Mouse (Mus musculus) hindbrain, embryonic 15.5 days (tissue): Measurements from ENCODE around the gene Nlrx1. TPM values are rescaled to one million over a fixed set of nuclear protein-coding genes. Genes with fewer than 3 reads are reported as not detected.

Experiments used
- ATAC-seq: fragments of 200-750 bp; cut with Nextera tagmentation; 2 replicates; pipeline ENCODE4 v1.8.0; 2017; ENCODE audit warnings: low read depth, moderate number of reproducible peaks, moderate TSS enrichment; ENCODE audit not compliant: low FRiP score
- H3K27ac ChIP-seq: fragments of 300-500 bp; sonication (generic); replicated peaks from 2 replicates; pipeline ENCODE4 v1.5.1; 2015; ENCODE audit warnings: mild to moderate bottlenecking, inconsistent platforms
- H3K27me3 ChIP-seq: fragments of 300-500 bp; sonication (generic); 2 replicates; pipeline ENCODE4 v1.6.1; 2015; ENCODE audit warnings: control low read depth, inconsistent platforms
- H3K36me3 ChIP-seq: fragments of 300-500 bp; sonication (generic); 2 replicates; pipeline ENCODE4 v1.6.1; 2015; ENCODE audit warnings: control low read depth, inconsistent platforms
- H3K4me1 ChIP-seq: fragments of 300-500 bp; sonication (generic); replicated peaks from 2 replicates; pipeline ENCODE4 v1.6.1; 2015; ENCODE audit warnings: control low read depth, inconsistent platforms
- H3K4me2 ChIP-seq: fragments of 300-500 bp; sonication (generic); 2 replicates; pipeline ENCODE4 v1.6.1; 2015; ENCODE audit warnings: moderate library complexity, mild to moderate bottlenecking, inconsistent platforms
- H3K4me3 ChIP-seq: fragments of 300-500 bp; sonication (generic); 2 replicates; pipeline ENCODE4 v1.5.1; 2015; ENCODE audit warnings: mild to moderate bottlenecking, inconsistent platforms
- H3K9ac ChIP-seq: fragments of 300-500 bp; sonication (generic); 2 replicates; pipeline ENCODE4 v1.6.1; 2015; ENCODE audit warnings: inconsistent platforms
- H3K9me3 ChIP-seq: fragments of 300-500 bp; sonication (generic); 2 replicates; pipeline ENCODE4 v1.6.1; 2016; ENCODE audit warnings: control low read depth, inconsistent platforms
- WGBS: fragments of 180-500 bp; shearing (Covaris S2); methylation state at CpG from one replicate; pipeline ENCODE4 v1.1.7; 2015; 5-methylcytosine and 5-hydroxymethylcytosine counted together
- polyA plus RNA-seq: library from polyadenylated mRNA; unstranded; fragments of >200 nt; fragmentation: Nextera tagmentation; extraction: Ambion mirVana; gene quantifications from 2 replicates; pipeline ENCODE4 v1.2.1, GENCODE M21; 2015

Nlrx1 gene
- 4.1 and 5.9 TPM in 2 replicates for polyA plus RNA-seq

GRCm38 (mm10) chr9:44268432-44268831 is at the start of gene Nlrx1:
Nlrx1 (minus strand) TSS chr9:44268599.
- WGBS: 82% methylated on average over 6 of the region's 6 CpGs

GRCm38 (mm10) chr9:44317452-44317851 is 49.1 kb upstream of the Nlrx1 start:
- peaks cover 39% of the 10 kb centered on the region for H3K4me1 ChIP-seq
- H3K27ac ChIP-seq: no peak overlapping the region
- no peak overlapping the region for H3K4me3 ChIP-seq
- no peaks in the 10 kb centered on the region for H3K27me3 ChIP-seq
- ATAC-seq: no peak
- peak overlapping the region; percentile 86 for H3K4me2 ChIP-seq
- peaks cover 35% of the 10 kb centered on the region for H3K36me3 ChIP-seq
- H3K9me3 ChIP-seq: no peaks in the 10 kb centered on the region
- no peak overlapping the region for H3K9ac ChIP-seq
- WGBS: 71% methylated on average over 4 of the region's 4 CpGs

More at GRCm38 (mm10) chr9:44268432-44268831, at the start of gene Nlrx1:
- peak within 1 kb of the TSS; percentile 52 for H3K27ac ChIP-seq
- H3K27me3 ChIP-seq: no peaks in the 10 kb centered on the region
- 0 out of 2 replicates have a peak, but pooled peaks have one; percentile 9 for ATAC-seq
- H3K4me1 ChIP-seq: peaks cover 28% of the 10 kb centered on the region
- H3K9ac ChIP-seq: peak within 1 kb of the TSS; percentile 43
- H3K4me2 ChIP-seq: peak within 1 kb of the TSS; percentile 58
- peak within 1 kb of the TSS; percentile 36 for H3K4me3 ChIP-seq
- H3K36me3 ChIP-seq: no peaks in the 10 kb centered on the region
- H3K9me3 ChIP-seq: no peaks in the 10 kb centered on the region

GRCm38 (mm10) chr9:44314910-44315309 is 46.5 kb upstream of the Nlrx1 start:
- Histone ChIP-seq H3K4me1 (peaks cover 33% of the 10 kb centered on the region), H3K4me3 (no peak overlapping the region), H3K9ac (no peak overlapping the region), H3K27me3 (no peaks in the 10 kb centered on the region), H3K36me3 (peaks cover 40% of the 10 kb centered on the region), H3K27ac (no peak overlapping the region), H3K9me3 (no peaks in the 10 kb centered on the region), H3K4me2 (no peak overlapping the region)
- WGBS: 93% methylated on average over 18 of the region's 18 CpGs
- no peak for ATAC-seq

GRCm38 (mm10) chr9:44314257-44314547 is 45.8 kb upstream of the Nlrx1 start:
- Histone ChIP-seq H3K4me3 (no peak overlapping the region), H3K27ac (no peak overlapping the region), H3K9me3 (no peaks in the 10 kb centered on the region), H3K27me3 (no peaks in the 10 kb centered on the region), H3K36me3 (peaks cover 40% of the 10 kb centered on the region), H3K9ac (no peak overlapping the region), H3K4me1 (peaks cover 30% of the 10 kb centered on the region), H3K4me2 (no peak overlapping the region)
- WGBS: 67% methylated on average over 4 of the region's 4 CpGs
- ATAC-seq: no peak

- no peak overlapping the region for H3K4me3 ChIP-seq
- H3K4me2 ChIP-seq: no peak overlapping the region
- H3K9me3 ChIP-seq: no peaks in the 10 kb centered on the region
- no peak overlapping the region for H3K9ac ChIP-seq
- H3K4me1 ChIP-seq: peaks cover 24% of the 10 kb centered on the region
- no peaks in the 10 kb centered on the region for H3K27me3 ChIP-seq
- no peak for ATAC-seq
- no peak overlapping the region for H3K27ac ChIP-seq
- peaks cover 40% of the 10 kb centered on the region for H3K36me3 ChIP-seq
- WGBS: 63% methylated on average over 19 of the region's 19 CpGs
Measured at GRCm38 (mm10) chr9:44313476-44314256, 45.3 kb upstream of the Nlrx1 start.

GRCm38 (mm10) chr9:44311136-44312134 is 43.0 kb upstream of the Nlrx1 start:
- Histone ChIP-seq H3K36me3 (peaks cover 40% of the 10 kb centered on the region), H3K9ac (no peak overlapping the region), H3K4me2 (peak overlapping the region; percentile 0; the same call in 1 of the 2 replicates), H3K4me3 (no peak overlapping the region), H3K27me3 (no peaks in the 10 kb centered on the region), H3K9me3 (no peaks in the 10 kb centered on the region), H3K4me1 (0 out of 2 replicates have a peak, but pooled peaks cover 5% of the 10 kb centered on the region), H3K27ac (peak overlapping the region; percentile 31)
- WGBS: 9% methylated on average over 27 of the region's 27 CpGs
- ATAC-seq: no peak

GRCm38 (mm10) chr9:44310750-44311135 is 42.3 kb upstream of the Nlrx1 start:
- ATAC-seq: no peak
- WGBS: 29% methylated on average over 10 of the region's 10 CpGs

GRCm38 (mm10) chr9:44309756-44310155 is 41.4 kb upstream of the Nlrx1 start:
- no peak overlapping the region for H3K9ac ChIP-seq
- no peaks in the 10 kb centered on the region for H3K9me3 ChIP-seq
- H3K4me3 ChIP-seq: no peak overlapping the region
- H3K4me1 ChIP-seq: peaks cover 7% of the 10 kb centered on the region
- ATAC-seq: no peak
- H3K27ac ChIP-seq: no peak overlapping the region
- H3K36me3 ChIP-seq: peaks cover 26% of the 10 kb centered on the region
- H3K4me2 ChIP-seq: no peak overlapping the region
- WGBS: 66% methylated on average over 3 of the region's 3 CpGs
- H3K27me3 ChIP-seq: no peaks in the 10 kb centered on the region

More at GRCm38 (mm10) chr9:44310750-44311135, 42.3 kb upstream of the Nlrx1 start:
- Histone ChIP-seq H3K27me3 (no peaks in the 10 kb centered on the region), H3K4me2 (no peak overlapping the region), H3K9me3 (no peaks in the 10 kb centered on the region), H3K36me3 (peaks cover 36% of the 10 kb centered on the region), H3K9ac (no peak overlapping the region), H3K4me1 (0 out of 2 replicates have a peak, but pooled peaks cover 5% of the 10 kb centered on the region), H3K27ac (peak overlapping the region; percentile 31), H3K4me3 (no peak overlapping the region)

GRCm38 (mm10) chr9:44307248-44307647 is 38.8 kb upstream of the Nlrx1 start:
- H3K4me3 ChIP-seq: no peak overlapping the region
- no peaks in the 10 kb centered on the region for H3K9me3 ChIP-seq
- H3K4me2 ChIP-seq: no peak overlapping the region
- no peak overlapping the region for H3K9ac ChIP-seq
- ATAC-seq: no peak
- H3K4me1 ChIP-seq: peaks cover 14% of the 10 kb centered on the region
- no peak overlapping the region for H3K27ac ChIP-seq
- peaks cover 8% of the 10 kb centered on the region; the same call in 1 of the 2 replicates for H3K36me3 ChIP-seq
- H3K27me3 ChIP-seq: no peaks in the 10 kb centered on the region
- 89% methylated on average over 2 of the region's 2 CpGs for WGBS

- ATAC-seq: no peak
- no peaks in the 10 kb centered on the region for H3K9me3 ChIP-seq
Measured at GRCm38 (mm10) chr9:44306532-44306931, 38.1 kb upstream of the Nlrx1 start.

GRCm38 (mm10) chr9:44305466-44306079 is 37.2 kb upstream of the Nlrx1 start, which contains the start of gene Hinfp:
Hinfp (minus strand) TSS chr9:44305671.
- H3K4me2 ChIP-seq: peak within 1 kb of the TSS; percentile 67
- peak within 1 kb of the TSS; percentile 83 for H3K27ac ChIP-seq
- H3K9me3 ChIP-seq: no peaks in the 10 kb centered on the region
- WGBS: under 1% methylated on average over 54 of the region's 54 CpGs
- H3K27me3 ChIP-seq: no peaks in the 10 kb centered on the region
- H3K4me1 ChIP-seq: peaks cover 14% of the 10 kb centered on the region
- peaks cover 15% of the 10 kb centered on the region for H3K36me3 ChIP-seq
- peak within 1 kb of the TSS; percentile 90 for H3K9ac ChIP-seq
- H3K4me3 ChIP-seq: peak within 1 kb of the TSS; percentile 71
- ATAC-seq: peak; percentile 98

More at GRCm38 (mm10) chr9:44306532-44306931, 38.1 kb upstream of the Nlrx1 start:
- WGBS: 86% methylated on average over 6 of the region's 6 CpGs
- H3K36me3 ChIP-seq: peaks cover 13% of the 10 kb centered on the region
- H3K27ac ChIP-seq: no peak overlapping the region
- no peak overlapping the region for H3K4me3 ChIP-seq
- H3K4me1 ChIP-seq: peaks cover 14% of the 10 kb centered on the region
- no peak overlapping the region for H3K9ac ChIP-seq
- H3K27me3 ChIP-seq: no peaks in the 10 kb centered on the region
- H3K4me2 ChIP-seq: no peak overlapping the region
